Mouse (Mus musculus): ENCODE results near the gene Olfr1039. TPM values are rescaled to one million over a fixed set of nuclear protein-coding genes. Genes with fewer than 3 reads are reported as not detected.
"Not testable (repeated sequence)": the region's sequence is repeated elsewhere in the genome, so short reads cannot be mapped to it uniquely, and the experiment has no call there.

Gene Olfr1039
- polyA plus RNA-seq (2015; fragmentation: Nextera tagmentation; extraction: Ambion mirVana) = not detected in 2 replicates

GRCm38 (mm10) chr2:86135828-86136227 lies at the start of gene Olfr1039:
Gene Olfr1039, minus strand, starts transcription at chr2:86135928.
- Histone ChIP-seq H3K27me3 (ENCODE audit: control insufficient read depth, insufficient read depth, low read length) (no peaks in the 10 kb centered on the region), H3K4me3 (ENCODE audit: low read length) (no peak within 1 kb of the TSS), H3K9ac (ENCODE audit: low read length) (no peak within 1 kb of the TSS), H3K27ac (ENCODE audit: low read length) (no peak within 1 kb of the TSS), H3K36me3 (ENCODE audit: control insufficient read depth, insufficient read depth) (no peaks in the 10 kb centered on the region), H3K4me1 (ENCODE audit: control insufficient read depth, insufficient read depth, low read length) (no peaks in the 10 kb centered on the region), H3K4me2 (ENCODE audit: low read depth, low read length) (no peak within 1 kb of the TSS), H3K9me3 (replicated peaks; ENCODE audit: control insufficient read depth, low read length) (peaks cover 5% of the 10 kb centered on the region; the same call in 1 of the 2 replicates)
- ATAC-seq (replicated peaks; ENCODE audit: extremely low read depth, insufficient read depth, low FRiP score) = no peak
- WGBS = 88% methylated on average over 1 of the region's 1 CpGs

GRCm38 (mm10) chr2:86179950-86180349 lies 44.2 kb upstream of the Olfr1039 start:
- Histone ChIP-seq H3K9me3 (replicated peaks; ENCODE audit: control insufficient read depth, low read length) (no peaks in the 10 kb centered on the region), H3K9ac (ENCODE audit: low read length) (no peak overlapping the region), H3K4me2 (ENCODE audit: low read depth, low read length) (no peak overlapping the region), H3K27ac (ENCODE audit: low read length) (no peak overlapping the region), H3K36me3 (ENCODE audit: control insufficient read depth, insufficient read depth) (no peaks in the 10 kb centered on the region), H3K27me3 (ENCODE audit: control insufficient read depth, insufficient read depth, low read length) (no peaks in the 10 kb centered on the region), H3K4me1 (ENCODE audit: control insufficient read depth, insufficient read depth, low read length) (no peaks in the 10 kb centered on the region), H3K4me3 (ENCODE audit: low read length) (no peak overlapping the region)
- 78% methylated on average over 3 of the region's 3 CpGs for WGBS
- no peak for ATAC-seq (replicated peaks; ENCODE audit: extremely low read depth, insufficient read depth, low FRiP score)

- Histone ChIP-seq H3K4me3 (ENCODE audit: low read length) (no peak within 1 kb of the TSS), H3K36me3 (ENCODE audit: control insufficient read depth, insufficient read depth) (no peaks in the 10 kb centered on the region), H3K4me2 (ENCODE audit: low read depth, low read length) (no peak within 1 kb of the TSS), H3K9me3 (replicated peaks; ENCODE audit: control insufficient read depth, low read length) (no peaks in the 10 kb centered on the region), H3K27ac (ENCODE audit: low read length) (no peak within 1 kb of the TSS), H3K4me1 (ENCODE audit: control insufficient read depth, insufficient read depth, low read length) (no peaks in the 10 kb centered on the region), H3K9ac (ENCODE audit: low read length) (no peak within 1 kb of the TSS), H3K27me3 (ENCODE audit: control insufficient read depth, insufficient read depth, low read length) (no peaks in the 10 kb centered on the region)
- ATAC-seq (replicated peaks; ENCODE audit: extremely low read depth, insufficient read depth, low FRiP score) = no peak
Measured at GRCm38 (mm10) chr2:86177720-86178119, 42.0 kb upstream of the Olfr1039 start, which contains the start of gene Olfr1044. Gene Olfr1044, minus strand, starts transcription at chr2:86177820.

GRCm38 (mm10) chr2:86175422-86175821 lies 39.7 kb upstream of the Olfr1039 start:
- H3K4me1 ChIP-seq (ENCODE audit: control insufficient read depth, insufficient read depth, low read length); H3K36me3 ChIP-seq (ENCODE audit: control insufficient read depth, insufficient read depth); H3K27ac ChIP-seq (ENCODE audit: low read length); H3K4me2 ChIP-seq (ENCODE audit: low read depth, low read length); H3K4me3 ChIP-seq (ENCODE audit: low read length); H3K9me3 ChIP-seq (replicated peaks; ENCODE audit: control insufficient read depth, low read length); H3K9ac ChIP-seq (ENCODE audit: low read length); ATAC-seq (replicated peaks; ENCODE audit: extremely low read depth, insufficient read depth, low FRiP score); H3K27me3 ChIP-seq (ENCODE audit: control insufficient read depth, insufficient read depth, low read length): not testable (repeated sequence)
- 68% methylated on average over 7 of the region's 7 CpGs for WGBS

GRCm38 (mm10) chr2:86167422-86167821 lies 31.7 kb upstream of the Olfr1039 start, which contains the start of gene Olfr1043:
Gene Olfr1043, minus strand, starts transcription at chr2:86167522.
- ATAC-seq (replicated peaks; ENCODE audit: extremely low read depth, insufficient read depth, low FRiP score) = no peak
- Histone ChIP-seq H3K4me3 (ENCODE audit: low read length) (no peak within 1 kb of the TSS), H3K9me3 (replicated peaks; ENCODE audit: control insufficient read depth, low read length) (no peaks in the 10 kb centered on the region), H3K9ac (ENCODE audit: low read length) (no peak within 1 kb of the TSS), H3K36me3 (ENCODE audit: control insufficient read depth, insufficient read depth) (no peaks in the 10 kb centered on the region), H3K27me3 (ENCODE audit: control insufficient read depth, insufficient read depth, low read length) (no peaks in the 10 kb centered on the region), H3K27ac (ENCODE audit: low read length) (no peak within 1 kb of the TSS), H3K4me2 (ENCODE audit: low read depth, low read length) (no peak within 1 kb of the TSS), H3K4me1 (ENCODE audit: control insufficient read depth, insufficient read depth, low read length) (0 out of 2 replicates have a peak, but pooled peaks cover 2% of the 10 kb centered on the region)
- 76% methylated on average over 2 of the region's 2 CpGs for WGBS

GRCm38 (mm10) chr2:86161738-86162137 lies 26.0 kb upstream of the Olfr1039 start, which contains the start of gene Olfr1042:
Gene Olfr1042, minus strand, starts transcription at chr2:86161838.
- ATAC-seq (replicated peaks; ENCODE audit: extremely low read depth, insufficient read depth, low FRiP score) = no peak
- H3K9me3 ChIP-seq (replicated peaks; ENCODE audit: control insufficient read depth, low read length) = no peaks in the 10 kb centered on the region
- H3K27ac ChIP-seq (ENCODE audit: low read length) = no peak within 1 kb of the TSS
- no peak within 1 kb of the TSS for H3K9ac ChIP-seq (ENCODE audit: low read length)
- no peak within 1 kb of the TSS for H3K4me2 ChIP-seq (ENCODE audit: low read depth, low read length)
- no peaks in the 10 kb centered on the region for H3K27me3 ChIP-seq (ENCODE audit: control insufficient read depth, insufficient read depth, low read length)
- no peaks in the 10 kb centered on the region for H3K4me1 ChIP-seq (ENCODE audit: control insufficient read depth, insufficient read depth, low read length)
- no peak within 1 kb of the TSS for H3K4me3 ChIP-seq (ENCODE audit: low read length)
- no peaks in the 10 kb centered on the region for H3K36me3 ChIP-seq (ENCODE audit: control insufficient read depth, insufficient read depth)
- WGBS = 87% methylated on average over 2 of the region's 2 CpGs

- no peaks in the 10 kb centered on the region for H3K9me3 ChIP-seq (replicated peaks; ENCODE audit: control insufficient read depth, low read length)
- no peak within 1 kb of the TSS for H3K4me3 ChIP-seq (ENCODE audit: low read length)
- no peak within 1 kb of the TSS for H3K9ac ChIP-seq (ENCODE audit: low read length)
- no peaks in the 10 kb centered on the region for H3K4me1 ChIP-seq (ENCODE audit: control insufficient read depth, insufficient read depth, low read length)
- H3K27me3 ChIP-seq (ENCODE audit: control insufficient read depth, insufficient read depth, low read length) = no peaks in the 10 kb centered on the region
- whole genome bisulfite sequencing = 50% methylated on average over 1 of the region's 1 CpGs
- no peak within 1 kb of the TSS for H3K4me2 ChIP-seq (ENCODE audit: low read depth, low read length)
- ATAC-seq (replicated peaks; ENCODE audit: extremely low read depth, insufficient read depth, low FRiP score) = no peak
- H3K36me3 ChIP-seq (ENCODE audit: control insufficient read depth, insufficient read depth) = no peaks in the 10 kb centered on the region
- no peak within 1 kb of the TSS for H3K27ac ChIP-seq (ENCODE audit: low read length)
Measured at GRCm38 (mm10) chr2:86146632-86147031, 10.9 kb upstream of the Olfr1039 start, which contains the start of gene Olfr1040. Gene Olfr1040, minus strand, starts transcription at chr2:86146732.

GRCm38 (mm10) chr2:86087285-86087684 lies 48.4 kb downstream of the Olfr1039 start, which contains the start of gene Olfr1037:
Gene Olfr1037, minus strand, starts transcription at chr2:86087385.
- H3K4me1 ChIP-seq (ENCODE audit: control insufficient read depth, insufficient read depth, low read length) = no peaks in the 10 kb centered on the region
- no peak for ATAC-seq (replicated peaks; ENCODE audit: extremely low read depth, insufficient read depth, low FRiP score)
- no peak within 1 kb of the TSS for H3K4me3 ChIP-seq (ENCODE audit: low read length)
- no peak within 1 kb of the TSS for H3K9ac ChIP-seq (ENCODE audit: low read length)
- H3K36me3 ChIP-seq (ENCODE audit: control insufficient read depth, insufficient read depth) = no peaks in the 10 kb centered on the region
- no peaks in the 10 kb centered on the region for H3K27me3 ChIP-seq (ENCODE audit: control insufficient read depth, insufficient read depth, low read length)
- WGBS = 78% methylated on average over 2 of the region's 2 CpGs
- H3K4me2 ChIP-seq (ENCODE audit: low read depth, low read length) = no peak within 1 kb of the TSS
- H3K27ac ChIP-seq (ENCODE audit: low read length) = no peak within 1 kb of the TSS
- H3K9me3 ChIP-seq (replicated peaks; ENCODE audit: control insufficient read depth, low read length) = no peaks in the 10 kb centered on the region

GRCm38 (mm10) chr2:86080478-86080877 lies 55.2 kb downstream of the Olfr1039 start:
- not testable (repeated sequence) for H3K4me1 ChIP-seq (ENCODE audit: control insufficient read depth, insufficient read depth, low read length); H3K4me3 ChIP-seq (ENCODE audit: low read length)

More at GRCm38 (mm10) chr2:86080478-86080877, 55.2 kb downstream of the Olfr1039 start:
- not testable (repeated sequence) for H3K27ac ChIP-seq (ENCODE audit: low read length); H3K27me3 ChIP-seq (ENCODE audit: control insufficient read depth, insufficient read depth, low read length); ATAC-seq (replicated peaks; ENCODE audit: extremely low read depth, insufficient read depth, low FRiP score); H3K4me2 ChIP-seq (ENCODE audit: low read depth, low read length); H3K9ac ChIP-seq (ENCODE audit: low read length); H3K36me3 ChIP-seq (ENCODE audit: control insufficient read depth, insufficient read depth); H3K9me3 ChIP-seq (replicated peaks; ENCODE audit: control insufficient read depth, low read length)
- 70% methylated on average over 1 of the region's 1 CpGs for WGBS
